Mouse (Mus musculus) embryonic facial prominence, embryonic 10.5 days (tissue): ENCODE measurements around the gene Lmo4. TPM values are rescaled to one million over a fixed set of nuclear protein-coding genes. Genes with fewer than 3 reads are reported as not detected.

ENCODE experiments used
- DNase-seq: peaks from one replicate; pipeline ENCODE4 v3.0.0-alpha.2; 2017; ENCODE audit warnings: low spot score
- H3K27ac ChIP-seq: fragments of 300-500 bp; sonication (generic); replicated peaks from 2 replicates; pipeline ENCODE4 v1.5.1; 2016; ENCODE audit warnings: mild to moderate bottlenecking
- H3K27me3 ChIP-seq: fragments of 300-500 bp; sonication (generic); replicated peaks from 2 replicates; pipeline ENCODE4 v1.6.1; 2016; ENCODE audit warnings: low read depth, mild to moderate bottlenecking; ENCODE audit not compliant: poor library complexity, severe bottlenecking
- H3K36me3 ChIP-seq: fragments of 300-500 bp; sonication (generic); replicated peaks from 2 replicates; pipeline ENCODE4 v1.6.1; 2016; ENCODE audit warnings: mild to moderate bottlenecking, moderate library complexity
- H3K4me1 ChIP-seq: fragments of 300-500 bp; sonication (generic); 2 replicates; pipeline ENCODE4 v1.6.1; 2016
- H3K4me3 ChIP-seq: fragments of 300-500 bp; sonication (generic); 2 replicates; pipeline ENCODE4 v1.5.1; 2016; ENCODE audit warnings: mild to moderate bottlenecking, moderate library complexity
- H3K9me3 ChIP-seq: fragments of 300-500 bp; sonication (generic); 2 replicates; pipeline ENCODE4 v1.6.1; 2016; ENCODE audit warnings: mild to moderate bottlenecking
- WGBS: fragments of 180-500 bp; shearing (Covaris S2); methylation state at CpG from one replicate; pipeline ENCODE4 v1.1.7; 2016; 5-methylcytosine and 5-hydroxymethylcytosine counted together
- polyA plus RNA-seq: library from polyadenylated mRNA; unstranded; fragments of >200 nt; fragmentation: Nextera tagmentation; extraction: Ambion mirVana; gene quantifications from 2 replicates; pipeline ENCODE4 v1.2.1, GENCODE M21; 2016

Gene Lmo4
- polyA plus RNA-seq, 1 experiment from 2014 or later, result 66.3 TPM

DNA sequence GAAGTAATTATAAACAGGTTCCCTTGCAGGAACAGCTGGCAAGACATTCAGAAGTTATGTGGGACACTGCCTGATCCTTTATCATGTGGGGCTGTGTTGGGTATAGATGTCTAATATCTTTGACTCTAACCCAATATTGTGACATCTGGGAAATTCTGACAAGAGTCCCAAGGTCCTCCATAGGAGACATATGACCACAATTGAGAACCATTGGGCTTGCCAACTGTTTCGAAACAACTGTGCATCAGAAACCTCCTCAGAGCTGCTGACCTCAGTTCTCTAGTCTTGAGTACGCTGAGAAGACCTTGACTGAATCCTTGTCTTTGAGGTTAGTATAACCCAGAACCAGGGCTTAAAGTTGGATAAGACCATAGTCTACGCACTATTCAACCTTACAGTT is 66.4 kb downstream of the Lmo4 start:
- no peaks in the 10 kb centered on the region for H3K27me3 ChIP-seq
- peaks cover 12% of the 10 kb centered on the region for H3K4me1 ChIP-seq
- no peak for DNase-seq
- H3K36me3 ChIP-seq, result no peaks in the 10 kb centered on the region
- 92% methylated on average over 3 of the region's 3 CpGs for WGBS
- no peak overlapping the region for H3K4me3 ChIP-seq
- H3K27ac ChIP-seq, result no peak overlapping the region
- H3K9me3 ChIP-seq, result 0 out of 2 replicates have a peak, but pooled peaks cover 4% of the 10 kb centered on the region
